Mouse (Mus musculus) hindbrain, embryonic 10.5 days (tissue): ENCODE measurements around the gene Aggf1. TPM values are rescaled to one million over a fixed set of nuclear protein-coding genes. Genes with fewer than 3 reads are reported as not detected.
"Not testable (repeated sequence)": the region's sequence is repeated elsewhere in the genome, so short reads cannot be mapped to it uniquely, and the experiment has no call there.

ENCODE experiments used
- DNase-seq: peaks from one replicate; pipeline ENCODE4 v3.0.0-alpha.2; 2017; ENCODE audit warnings: low spot score
- H3K27ac ChIP-seq: fragments of 300-500 bp; sonication (generic); 2 replicates; pipeline ENCODE4 v1.5.1; 2016; ENCODE audit warnings: mild to moderate bottlenecking, moderate library complexity
- H3K27me3 ChIP-seq: fragments of 300-500 bp; sonication (generic); 2 replicates; pipeline ENCODE4 v1.6.1; 2016; ENCODE audit warnings: mild to moderate bottlenecking; ENCODE audit not compliant: poor library complexity, insufficient read depth, severe bottlenecking
- H3K36me3 ChIP-seq: fragments of 300-500 bp; sonication (generic); 2 replicates; pipeline ENCODE4 v1.6.1; 2016; ENCODE audit warnings: mild to moderate bottlenecking, moderate library complexity
- H3K4me1 ChIP-seq: fragments of 300-500 bp; sonication (generic); replicated peaks from 2 replicates; pipeline ENCODE4 v1.6.1; 2016; ENCODE audit warnings: mild to moderate bottlenecking
- H3K4me3 ChIP-seq: fragments of 300-500 bp; sonication (generic); 2 replicates; pipeline ENCODE4 v1.5.1; 2016; ENCODE audit warnings: mild to moderate bottlenecking, moderate library complexity
- H3K9me3 ChIP-seq: fragments of 300-500 bp; sonication (generic); 2 replicates; pipeline ENCODE4 v1.6.1; 2016; ENCODE audit warnings: mild to moderate bottlenecking, moderate library complexity
- WGBS: fragments of 180-500 bp; shearing (Covaris S2); methylation state at CpG from one replicate; pipeline ENCODE4 v1.1.7; 2016; 5-methylcytosine and 5-hydroxymethylcytosine counted together
- polyA plus RNA-seq: library from polyadenylated mRNA; unstranded; fragments of >200 nt; fragmentation: Nextera tagmentation; extraction: Ambion mirVana; gene quantifications from 2 replicates; pipeline ENCODE4 v1.2.1, GENCODE M21; 2016

Aggf1 gene
- polyA plus RNA-seq: 37.4 and 39.9 TPM in 2 replicates

- DNase-seq: peak; percentile 89
- Histone ChIP-seq H3K4me1 (peaks cover 14% of the 10 kb centered on the region), H3K27ac (peak within 1 kb of the TSS; percentile 89), H3K4me3 (peak within 1 kb of the TSS; percentile 100), H3K27me3 (no peaks in the 10 kb centered on the region), H3K9me3 (no peaks in the 10 kb centered on the region), H3K36me3 (peaks cover 14% of the 10 kb centered on the region)
- WGBS: under 1% methylated on average over 86 of the region's 86 CpGs
These were observed at the start of gene Aggf1 for GRCm38 (mm10) chr13:95374701-95375553. Gene Aggf1, minus strand, starts transcription at chr13:95375352.

DNA sequence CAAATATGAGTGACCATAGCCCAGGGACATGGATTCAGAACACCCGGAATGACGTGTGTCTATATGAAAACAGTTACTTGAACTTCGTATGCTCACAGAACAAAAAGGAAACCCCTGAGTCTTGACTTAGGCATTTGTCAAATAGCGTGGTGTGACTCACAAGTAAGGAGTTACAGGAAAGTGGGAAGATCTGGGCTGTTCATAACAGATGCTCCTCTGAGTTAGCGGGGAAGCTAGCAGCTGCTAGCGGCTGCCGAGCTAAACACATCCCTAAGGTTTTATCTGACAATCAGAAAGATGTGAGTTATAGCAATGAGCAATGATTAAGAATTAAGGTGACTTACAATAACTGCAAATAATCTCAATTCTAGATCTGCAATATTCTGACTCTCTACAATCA is 49.8 kb upstream of the Aggf1 start:
- no peaks in the 10 kb centered on the region for H3K9me3 ChIP-seq
- H3K4me3 ChIP-seq: no peak overlapping the region
- no peak overlapping the region for H3K27ac ChIP-seq
- H3K4me1 ChIP-seq: 0 out of 2 replicates have a peak, but pooled peaks cover 5% of the 10 kb centered on the region
- no peaks in the 10 kb centered on the region for H3K27me3 ChIP-seq
- WGBS: 87% methylated on average over 7 of the region's 7 CpGs
- no peak for DNase-seq
- H3K36me3 ChIP-seq: no peaks in the 10 kb centered on the region

DNA sequence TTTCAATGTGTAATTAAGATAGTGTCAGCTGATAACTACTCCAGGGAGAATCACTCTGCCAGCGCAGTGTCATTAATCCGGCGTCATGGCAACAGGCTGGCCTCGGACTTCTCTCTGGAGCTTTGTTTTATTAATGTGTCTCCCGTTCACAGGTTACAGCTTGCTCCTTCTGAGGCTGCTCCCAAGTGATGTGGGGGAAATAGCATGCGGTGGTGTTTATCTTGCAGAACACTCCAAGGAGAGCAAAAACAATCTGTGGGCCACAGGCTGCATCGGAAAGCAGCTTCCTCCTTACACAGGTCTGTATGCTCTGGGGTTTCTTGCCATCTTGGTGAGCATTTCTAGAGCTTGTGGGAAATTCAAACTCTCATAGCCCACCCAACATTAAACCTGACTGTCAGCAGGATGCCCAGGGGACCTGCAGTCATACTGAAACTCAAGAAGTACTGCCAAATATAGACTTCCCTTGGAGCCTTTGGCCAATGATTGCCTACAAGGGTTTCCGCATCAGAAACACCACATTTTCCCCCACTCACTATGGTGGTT is 44.1 kb upstream of the Aggf1 start:
- WGBS: 36% methylated on average over 8 of the region's 8 CpGs
- peak; percentile 45 for DNase-seq
- H3K27ac ChIP-seq: 0 out of 2 replicates have a peak overlapping the region, but pooled peaks have one; percentile 29

GRCm38 (mm10) chr13:95418575-95419203 is 43.5 kb upstream of the Aggf1 start:
- Histone ChIP-seq H3K4me1 (peaks cover 15% of the 10 kb centered on the region), H3K27me3 (no peaks in the 10 kb centered on the region), H3K9me3 (no peaks in the 10 kb centered on the region), H3K36me3 (no peaks in the 10 kb centered on the region), H3K27ac (0 out of 2 replicates have a peak overlapping the region, but pooled peaks have one; percentile 13), H3K4me3 (no peak overlapping the region)
- 64% methylated on average over 6 of the region's 6 CpGs for WGBS
- no peak for DNase-seq

More for the DNA sequence above, 44.1 kb upstream of the Aggf1 start:
- no peaks in the 10 kb centered on the region for H3K9me3 ChIP-seq
- H3K36me3 ChIP-seq: no peaks in the 10 kb centered on the region
- H3K4me1 ChIP-seq: peaks cover 15% of the 10 kb centered on the region
- H3K27me3 ChIP-seq: no peaks in the 10 kb centered on the region
- no peak overlapping the region for H3K4me3 ChIP-seq

DNA sequence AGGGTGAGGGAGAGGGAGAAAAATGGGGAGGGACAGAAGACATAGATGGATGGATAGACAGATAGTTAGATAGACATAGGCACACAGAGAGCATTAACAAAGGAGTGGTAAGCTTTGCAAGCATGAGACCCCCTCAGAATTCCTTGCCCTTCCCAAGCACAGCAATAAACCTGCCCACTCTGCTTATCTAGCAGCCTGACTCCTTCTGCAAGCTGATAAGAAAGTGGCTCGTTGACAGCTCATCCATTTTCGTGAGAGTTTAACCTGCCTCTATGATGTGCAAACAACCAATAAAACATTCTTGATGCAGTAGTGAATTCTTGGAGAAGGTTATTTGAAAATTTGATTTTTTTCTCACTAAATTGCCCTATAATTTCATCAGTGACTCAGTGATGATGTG is 37.1 kb upstream of the Aggf1 start:
- no peak for DNase-seq
- H3K9me3 ChIP-seq: no peaks in the 10 kb centered on the region
- no peaks in the 10 kb centered on the region for H3K4me1 ChIP-seq
- 68% methylated on average over 2 of the region's 2 CpGs for WGBS
- H3K36me3 ChIP-seq: no peaks in the 10 kb centered on the region
- H3K27ac ChIP-seq: no peak overlapping the region
- no peak overlapping the region for H3K4me3 ChIP-seq
- no peaks in the 10 kb centered on the region for H3K27me3 ChIP-seq

DNA sequence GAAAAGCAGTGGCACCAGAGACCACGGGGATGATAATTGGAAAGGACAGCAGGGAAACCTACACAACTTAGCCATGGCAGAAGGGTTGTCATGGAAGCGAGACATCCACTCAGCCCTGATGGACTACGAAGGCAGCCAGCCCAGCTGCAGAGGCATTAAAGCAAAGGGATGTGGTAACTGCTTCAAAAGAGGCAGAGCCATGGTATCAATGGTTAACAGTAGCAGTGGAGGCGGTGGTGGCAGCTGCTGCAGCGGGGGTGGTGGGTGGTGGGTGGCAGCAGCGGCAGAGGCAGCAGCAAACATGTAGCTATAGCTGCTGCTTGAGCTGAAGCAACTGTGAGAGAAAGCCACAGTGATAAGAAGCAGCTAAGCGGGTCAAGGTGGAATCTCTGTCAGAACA is 18.1 kb upstream of the Aggf1 start:
- peaks cover 18% of the 10 kb centered on the region; the same call in 1 of the 2 replicates for H3K4me1 ChIP-seq
- H3K36me3 ChIP-seq: no peaks in the 10 kb centered on the region
- no peak for DNase-seq
- H3K9me3 ChIP-seq: peaks cover 24% of the 10 kb centered on the region
- H3K4me3 ChIP-seq: no peak overlapping the region
- no peaks in the 10 kb centered on the region for H3K27me3 ChIP-seq
- 82% methylated on average over 7 of the region's 7 CpGs for WGBS
- no peak overlapping the region for H3K27ac ChIP-seq

DNA sequence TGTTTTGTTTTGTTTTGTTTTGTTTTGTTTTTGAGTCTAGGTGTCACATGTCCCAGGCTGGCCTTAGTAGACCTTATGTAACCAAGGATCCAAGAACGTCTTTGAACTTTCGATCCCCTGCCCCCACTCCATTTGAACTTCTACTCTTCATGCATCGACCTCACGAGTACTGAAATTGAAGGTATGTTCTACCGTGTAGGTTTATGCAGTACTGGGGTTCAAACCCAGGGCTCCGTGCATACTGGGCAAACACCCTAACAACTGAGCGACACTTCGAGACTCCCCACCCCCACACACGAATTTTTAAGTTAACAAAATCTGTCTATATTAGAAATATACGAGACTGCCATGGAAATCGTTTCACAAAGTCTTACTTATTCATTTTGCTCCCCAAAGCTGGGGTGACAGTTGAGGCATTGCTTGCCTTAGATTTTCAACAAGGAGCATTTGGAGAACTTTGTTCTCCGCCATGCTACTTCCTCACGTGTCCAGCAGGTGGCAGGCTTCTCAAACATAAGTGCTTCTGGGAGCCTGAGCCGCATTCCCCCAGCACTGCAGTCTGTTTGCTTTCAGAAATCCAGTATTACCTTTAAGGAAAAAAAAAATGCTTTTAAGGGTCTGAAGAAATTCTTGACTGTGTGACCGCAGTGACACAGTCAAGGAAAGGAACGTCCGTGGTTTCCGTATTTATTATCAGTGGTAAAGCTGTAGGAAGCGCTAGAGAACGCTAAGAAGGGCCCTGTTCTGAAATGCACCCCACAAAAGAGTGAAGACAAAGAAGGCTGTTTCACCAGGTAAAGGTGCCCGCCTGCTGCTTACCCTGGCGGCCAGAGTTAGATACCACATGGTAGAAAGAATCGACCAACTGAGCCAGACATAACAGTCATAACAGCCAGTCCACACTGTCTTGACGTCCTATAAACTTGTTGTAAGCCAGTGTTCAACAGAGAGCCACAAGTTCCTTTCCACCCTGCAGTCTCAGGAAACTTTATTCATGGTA is 15.0 kb upstream of the Aggf1 start:
- Histone ChIP-seq H3K27me3 (no peaks in the 10 kb centered on the region), H3K27ac (no peak overlapping the region; the same call in 1 of the 2 replicates), H3K4me1 (peaks cover 18% of the 10 kb centered on the region; the same call in 1 of the 2 replicates), H3K36me3 (no peaks in the 10 kb centered on the region), H3K4me3 (no peak overlapping the region), H3K9me3 (peaks cover 1% of the 10 kb centered on the region)
- WGBS: 32% methylated on average over 24 of the region's 24 CpGs
- peak; percentile 79 for DNase-seq

- 84% methylated on average over 5 of the region's 5 CpGs for WGBS
- no peaks in the 10 kb centered on the region for H3K36me3 ChIP-seq
- no peak for DNase-seq
These were observed 13.1 kb upstream of the Aggf1 start for GRCm38 (mm10) chr13:95388226-95388625.

GRCm38 (mm10) chr13:95382418-95382817 is 7.3 kb upstream of the Aggf1 start:
- WGBS: 83% methylated on average over 5 of the region's 5 CpGs
- no peaks in the 10 kb centered on the region for H3K9me3 ChIP-seq

More at GRCm38 (mm10) chr13:95388226-95388625, 13.1 kb upstream of the Aggf1 start:
- H3K9me3 ChIP-seq: no peaks in the 10 kb centered on the region
- H3K27me3 ChIP-seq: no peaks in the 10 kb centered on the region
- H3K4me3 ChIP-seq: no peak overlapping the region
- peaks cover 15% of the 10 kb centered on the region; the same call in 1 of the 2 replicates for H3K4me1 ChIP-seq
- H3K27ac ChIP-seq: no peak overlapping the region

DNA sequence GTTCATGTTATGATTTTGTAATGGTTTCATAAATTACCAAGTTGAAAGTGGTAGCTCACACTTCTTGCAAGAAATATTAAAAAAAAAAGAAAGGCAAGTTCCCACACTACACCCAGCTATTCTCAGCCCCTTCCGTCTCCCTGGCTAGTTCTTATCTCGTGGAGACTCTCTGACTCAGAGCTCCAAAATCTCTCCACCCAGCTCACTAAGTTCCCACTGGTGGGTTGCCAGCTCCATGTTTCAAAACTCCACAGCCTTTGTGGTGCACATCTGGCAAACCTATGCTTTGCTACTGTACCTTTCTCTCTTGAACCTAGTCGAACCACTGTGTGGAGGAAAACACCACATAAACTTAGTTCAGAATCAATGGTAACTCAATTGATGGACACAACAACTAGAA is 3.5 kb upstream of the Aggf1 start:
- peaks cover 9% of the 10 kb centered on the region for H3K4me1 ChIP-seq
- no peak overlapping the region for H3K4me3 ChIP-seq
- no peaks in the 10 kb centered on the region for H3K36me3 ChIP-seq
- H3K9me3 ChIP-seq: no peaks in the 10 kb centered on the region
- H3K27me3 ChIP-seq: no peaks in the 10 kb centered on the region
- DNase-seq: no peak
- WGBS: 92% methylated on average over 3 of the region's 3 CpGs
- H3K27ac ChIP-seq: no peak overlapping the region

More at GRCm38 (mm10) chr13:95382418-95382817, 7.3 kb upstream of the Aggf1 start:
- no peaks in the 10 kb centered on the region for H3K36me3 ChIP-seq
- H3K27ac ChIP-seq: no peak overlapping the region
- no peaks in the 10 kb centered on the region for H3K27me3 ChIP-seq
- no peak for DNase-seq
- no peaks in the 10 kb centered on the region for H3K4me1 ChIP-seq
- no peak overlapping the region for H3K4me3 ChIP-seq

GRCm38 (mm10) chr13:95376689-95377289 is 1.6 kb upstream of the Aggf1 start:
- not testable (repeated sequence) for DNase-seq, H3K36me3 ChIP-seq, H3K9me3 ChIP-seq, H3K4me3 ChIP-seq, H3K27ac ChIP-seq, H3K27me3 ChIP-seq
- peaks cover 14% of the 10 kb centered on the region for H3K4me1 ChIP-seq
- 98% methylated on average over 11 of the region's 11 CpGs for WGBS

DNA sequence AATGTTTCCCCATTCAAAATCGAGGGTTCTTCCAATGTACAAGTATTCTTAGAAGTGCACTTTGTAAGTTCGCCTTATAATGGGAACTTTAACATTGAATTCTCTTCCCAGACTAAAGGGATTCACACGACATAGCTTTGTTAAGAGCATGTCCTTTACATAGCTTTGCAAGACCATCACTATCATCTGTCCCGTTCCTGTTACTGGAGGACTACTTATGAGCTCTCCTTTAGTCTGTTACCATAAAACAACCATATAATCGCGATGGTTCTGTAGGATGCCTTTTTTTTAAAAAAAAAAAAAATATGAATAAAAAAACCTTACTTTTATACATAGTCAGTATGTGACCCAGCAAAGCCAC is 382 bp upstream of the Aggf1 start:
- no peak for DNase-seq
- Histone ChIP-seq H3K27me3 (no peaks in the 10 kb centered on the region), H3K27ac (peak overlapping the region; percentile 89), H3K36me3 (peaks cover 8% of the 10 kb centered on the region), H3K4me1 (peaks cover 14% of the 10 kb centered on the region), H3K4me3 (peak overlapping the region; percentile 100), H3K9me3 (no peaks in the 10 kb centered on the region)
- WGBS: 28% methylated on average over 6 of the region's 6 CpGs
